Mouse (Mus musculus): ENCODE measurements around the gene Txndc17.
A peak's percentile ranks its signal among the peaks of the same experiment; 100 is the strongest.
"Not testable (repeated sequence)": the region's sequence is repeated elsewhere in the genome, so short reads cannot be mapped to it uniquely, and the experiment has no call there.

Txndc17 gene

GRCm38 (mm10) chr11:72207204-72207833 lies at the start of gene Txndc17, which contains the start of gene 4933427D14Rik:
Gene Txndc17 (plus strand): TSS chr11:72207547.
Gene 4933427D14Rik (minus strand): TSS chr11:72207459.
- DNase-seq = peak; percentile 86 to 90

GRCm38 (mm10) chr11:72163198-72163597 lies 44.1 kb upstream of the Txndc17 start:
- no peak for DNase-seq

GRCm38 (mm10) chr11:72169871-72170270 lies 37.5 kb upstream of the Txndc17 start:
- no peak for DNase-seq

- not testable (repeated sequence) for DNase-seq
Observed at GRCm38 (mm10) chr11:72171906-72172305, 35.4 kb upstream of the Txndc17 start.

GRCm38 (mm10) chr11:72173506-72173905 lies 33.8 kb upstream of the Txndc17 start:
- no peak for DNase-seq

GRCm38 (mm10) chr11:72174721-72175120 lies 32.6 kb upstream of the Txndc17 start:
- no peak for DNase-seq

GRCm38 (mm10) chr11:72175966-72176365 lies 31.4 kb upstream of the Txndc17 start:
- DNase-seq = no peak

- no peak for DNase-seq
Observed at GRCm38 (mm10) chr11:72176553-72176952, 30.8 kb upstream of the Txndc17 start.

GRCm38 (mm10) chr11:72180556-72180955 lies 26.8 kb upstream of the Txndc17 start:
- no peak for DNase-seq

GRCm38 (mm10) chr11:72181136-72181535 lies 26.2 kb upstream of the Txndc17 start:
- DNase-seq = no peak

- no peak for DNase-seq
Observed at GRCm38 (mm10) chr11:72184252-72184651, 23.1 kb upstream of the Txndc17 start.

- DNase-seq = no peak
Observed at GRCm38 (mm10) chr11:72190857-72191256, 16.5 kb upstream of the Txndc17 start.

GRCm38 (mm10) chr11:72194259-72194658 lies 13.1 kb upstream of the Txndc17 start:
- no peak for DNase-seq

GRCm38 (mm10) chr11:72196506-72196905 lies 10.8 kb upstream of the Txndc17 start:
- DNase-seq = no peak

GRCm38 (mm10) chr11:72203440-72203839 lies 3.9 kb upstream of the Txndc17 start:
- DNase-seq = peak in 1 of 2 experiments; percentile 39

GRCm38 (mm10) chr11:72205256-72205655 lies 2.1 kb upstream of the Txndc17 start:
- DNase-seq = no peak

- peak; percentile 38 to 50 for DNase-seq
Observed at GRCm38 (mm10) chr11:72206341-72207203, 775 bp upstream of the Txndc17 start, which contains the start of gene Gm43951. Gene Gm43951 (minus strand): TSS chr11:72206840.

- no peak for DNase-seq
Observed at GRCm38 (mm10) chr11:72207834-72208377, 559 bp downstream of the Txndc17 start.

GRCm38 (mm10) chr11:72214591-72215409 lies 7.5 kb downstream of the Txndc17 start:
- DNase-seq = peak; percentile 91 to 95

GRCm38 (mm10) chr11:72215410-72215797 lies 8.1 kb downstream of the Txndc17 start, which contains the start of gene Med31:
Gene Med31 (minus strand): TSS chr11:72215592.
- peak; percentile 85 to 88 for DNase-seq

GRCm38 (mm10) chr11:72217116-72217515 lies 9.8 kb downstream of the Txndc17 start:
- no peak for DNase-seq

- peak; percentile 63 to 70 for DNase-seq
Observed at GRCm38 (mm10) chr11:72221278-72221677, 13.9 kb downstream of the Txndc17 start.

GRCm38 (mm10) chr11:72223414-72223813 lies 16.1 kb downstream of the Txndc17 start:
- DNase-seq = no peak

All from cerebellum, adult 18-20 months (tissue).